18 mouse cellular contexts compared by ENCODE assay signal in the genomic region with DNA sequence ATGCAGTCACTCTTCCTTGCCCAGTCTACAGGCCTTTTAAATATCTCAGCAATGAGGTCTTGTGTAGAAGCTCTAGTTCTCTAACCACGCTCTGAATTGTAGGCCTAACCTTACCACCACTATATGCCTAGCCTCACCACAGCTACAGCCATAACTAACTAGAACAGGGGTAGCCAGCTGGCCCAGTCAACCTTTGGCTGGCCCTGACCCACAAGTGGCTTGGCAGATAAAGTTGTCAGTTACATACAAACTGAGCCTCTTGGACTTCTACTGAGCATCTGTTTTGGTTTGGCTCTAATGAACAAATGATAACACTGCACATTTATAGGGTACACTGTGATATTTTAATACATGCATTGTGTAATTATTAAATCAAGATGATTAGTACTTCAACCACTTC. TPM values are rescaled to one million over a fixed set of nuclear protein-coding genes. Genes with fewer than 3 reads are reported as not detected.
DNase-seq lines count a peak whose midpoint lies in the region; ATAC-seq lines count a peak whose summit lies in the region.
"Had no signal": no experiment of that assay in that cellular context is flagged by ENCODE, and none has a peak within 500 bp of the region (broad histone marks: within the 10 kb centered on the region; RNA-seq: fewer than 3 reads in every experiment).

No protein-coding gene starts in this region.

- no peak overlapping the region for H3K9ac ChIP-seq in midbrain, embryonic 13.5 days (replicated peaks)
- H3K9ac ChIP-seq: embryonic facial prominence, embryonic 15.5 days; heart, embryonic 13.5 days; hindbrain, embryonic 15.5 days; limb, embryonic 13.5 days; neural tube, embryonic 13.5 days had no signal

- intact Hi-C loops in heart, postnatal 14 days (cut with DNase I): loop anchor here (5.0 kb wide), 1 partner anchor 54 kb away; no protein-coding TSS in a partner anchor

- no peak overlapping the region for H3K4me3 ChIP-seq in midbrain, embryonic 13.5 days (replicated peaks)
- H3K4me3 ChIP-seq: embryonic facial prominence, embryonic 15.5 days; heart, embryonic 13.5 days; hindbrain, embryonic 15.5 days; limb, embryonic 13.5 days; neural tube, embryonic 13.5 days had no signal

- DNase-seq in kidney, adult 9 months: peak; percentile 14
- no peak for DNase-seq in kidney, postnatal 4 days
- peak; percentile 35 for DNase-seq in gastrocnemius, postnatal 10 days
- peak; percentile 48 to 59 for DNase-seq in heart, postnatal 14 days
- no peak for DNase-seq in spleen, postnatal 36 days (ENCODE audit: low spot score in 2 of 2)
- DNase-seq in liver: no peak
- DNase-seq: embryo, embryonic 11 days; kidney, postnatal 10 days; layer of hippocampus, adult 9-11 months; lung, postnatal 14 days; right cerebral cortex, postnatal 4 days had no signal

- no peak for ATAC-seq in midbrain, embryonic 13.5 days
- ATAC-seq: intestine, embryonic 16.5 days had no signal

- H3K4me2 ChIP-seq in midbrain, embryonic 13.5 days (replicated peaks): no peak overlapping the region
- H3K4me2 ChIP-seq: embryonic facial prominence, embryonic 15.5 days; heart, embryonic 13.5 days; hindbrain, embryonic 15.5 days; limb, embryonic 13.5 days; neural tube, embryonic 13.5 days had no signal

- 94% methylated on average over 1 of the region's 1 CpGs for WGBS in midbrain, embryonic 13.5 days

- H3K4me1 ChIP-seq in midbrain, embryonic 13.5 days (replicated peaks): no peaks in the 10 kb centered on the region
- H3K4me1 ChIP-seq: embryonic facial prominence, embryonic 15.5 days; heart, embryonic 13.5 days; hindbrain, embryonic 15.5 days; limb, embryonic 13.5 days; neural tube, embryonic 13.5 days had no signal

- no peak overlapping the region for H3K27ac ChIP-seq in midbrain, embryonic 13.5 days
- H3K27ac ChIP-seq: embryonic facial prominence, embryonic 15.5 days; heart, embryonic 13.5 days; hindbrain, embryonic 15.5 days; limb, embryonic 13.5 days; neural tube, embryonic 13.5 days had no signal

- peaks cover 14% of the 10 kb centered on the region for H3K36me3 ChIP-seq in midbrain, embryonic 13.5 days
- H3K36me3 ChIP-seq: embryonic facial prominence, embryonic 15.5 days had no signal

- no peaks in the 10 kb centered on the region for H3K9me3 ChIP-seq in midbrain, embryonic 13.5 days
- H3K9me3 ChIP-seq: heart, embryonic 13.5 days; hindbrain, embryonic 15.5 days; limb, embryonic 13.5 days; neural tube, embryonic 13.5 days had no signal

- H3K27me3 ChIP-seq in midbrain, embryonic 13.5 days: no peaks in the 10 kb centered on the region
- H3K27me3 ChIP-seq: embryonic facial prominence, embryonic 15.5 days; heart, embryonic 13.5 days; hindbrain, embryonic 15.5 days; limb, embryonic 13.5 days; neural tube, embryonic 13.5 days had no signal

RNA-seq across cellular contexts. Expression of a gene that starts 16.3 kb away (rescaled TPM):
- total RNA-seq in gastrocnemius, postnatal 10 days (2021): 10 to 100 TPM; 21.9 to 22.3 TPM
- 10 to 100 TPM; 35.3 to 48.4 TPM for total RNA-seq in heart, postnatal 14 days (2021)
- polyA plus RNA-seq in midbrain, embryonic 13.5 days (2015; fragmentation: Nextera tagmentation; extraction: Ambion mirVana): 104 and 122 TPM in 2 replicates

RNA-seq across cellular contexts. Expression of a gene that starts 48.9 kb away (rescaled TPM):
- total RNA-seq in gastrocnemius, postnatal 10 days (2021): 10 to 100 TPM; 37.6 to 46.3 TPM
- total RNA-seq in heart, postnatal 14 days (2021): 10 to 100 TPM; 30.8 to 31.7 TPM
- polyA plus RNA-seq in midbrain, embryonic 13.5 days (2015; fragmentation: Nextera tagmentation; extraction: Ambion mirVana): 15.6 and 17.8 TPM in 2 replicates

RNA-seq across cellular contexts. Expression of a gene that starts 58.9 kb away (rescaled TPM):
- total RNA-seq in gastrocnemius, postnatal 10 days (2021): 10 to 100 TPM; 19.3 to 22.7 TPM
- 10 to 100 TPM; 25.9 to 26.7 TPM for total RNA-seq in heart, postnatal 14 days (2021)
- polyA plus RNA-seq in midbrain, embryonic 13.5 days (2015; fragmentation: Nextera tagmentation; extraction: Ambion mirVana): 4.3 and 5.7 TPM in 2 replicates

Comparison
In these comparisons a context has a peak if more than half of its experiments do, and no peak if none do; other contexts are left out.
1. DNase-seq: peak in kidney, adult 9 months (single experiment), gastrocnemius, postnatal 10 days (single experiment) and heart, postnatal 14 days (2 of 2); none in kidney, postnatal 4 days (0 of 2), spleen, postnatal 36 days (0 of 2) and liver (single experiment).